Mouse (Mus musculus) kidney, embryonic 14.5 days (tissue): ENCODE results near the gene H3f3b. TPM values are rescaled to one million over a fixed set of nuclear protein-coding genes. Genes with fewer than 3 reads are reported as not detected.

ENCODE experiments used
- ATAC-seq: fragments of 200-750 bp; cut with Nextera tagmentation; 2 replicates; pipeline ENCODE4 v1.8.0; 2017; ENCODE audit warnings: moderate number of reproducible peaks, mild to moderate bottlenecking, moderate TSS enrichment, moderate library complexity; ENCODE audit not compliant: low FRiP score, low TSS enrichment
- H3K27ac ChIP-seq: fragments of 300-500 bp; sonication (generic); 2 replicates; pipeline ENCODE4 v1.5.1; 2014; ENCODE audit warnings: low read depth, mild to moderate bottlenecking, low read length, moderate library complexity, mixed read lengths
- H3K27me3 ChIP-seq: fragments of 300-500 bp; sonication (generic); 2 replicates; pipeline ENCODE4 v1.6.1; 2014; ENCODE audit warnings: mild to moderate bottlenecking, low read length; ENCODE audit not compliant: control insufficient read depth, insufficient read depth
- H3K36me3 ChIP-seq: fragments of 300-500 bp; sonication (generic); 2 replicates; pipeline ENCODE4 v1.6.1; 2014; ENCODE audit warnings: low read length, mixed read lengths; ENCODE audit not compliant: control insufficient read depth, insufficient read depth
- H3K4me1 ChIP-seq: fragments of 300-500 bp; sonication (generic); 2 replicates; pipeline ENCODE4 v1.6.1; 2014; ENCODE audit warnings: low read length, mixed read lengths; ENCODE audit not compliant: control insufficient read depth, insufficient read depth
- H3K4me2 ChIP-seq: fragments of 300-500 bp; sonication (generic); replicated peaks from 2 replicates; pipeline ENCODE4 v1.6.1; 2014; ENCODE audit warnings: low read depth, mild to moderate bottlenecking, low read length
- H3K4me3 ChIP-seq: fragments of 300-500 bp; sonication (generic); 2 replicates; pipeline ENCODE4 v1.5.1; 2014; ENCODE audit warnings: mild to moderate bottlenecking, low read length
- H3K9ac ChIP-seq: fragments of 300-500 bp; sonication (generic); 2 replicates; pipeline ENCODE4 v1.6.1; 2014; ENCODE audit warnings: low read depth, mild to moderate bottlenecking, low read length, moderate library complexity
- H3K9me3 ChIP-seq: fragments of 300-500 bp; sonication (generic); 2 replicates; pipeline ENCODE4 v1.6.1; 2016; ENCODE audit warnings: low read length; ENCODE audit not compliant: control insufficient read depth
- WGBS: fragments of 180-500 bp; shearing (Covaris S2); extraction: QIAGEN DNeasy Blood & Tissue Kit; methylation state at CpG from one replicate; pipeline ENCODE4 v1.1.7; 2014; 5-methylcytosine and 5-hydroxymethylcytosine counted together
- polyA plus RNA-seq: library from polyadenylated mRNA; unstranded; fragments of >200 nt; fragmentation: Nextera tagmentation; extraction: Ambion mirVana; gene quantifications from 2 replicates; pipeline ENCODE4 v1.2.1, GENCODE M21; 2014

The H3f3b gene
- polyA plus RNA-seq, 1 experiment from 2014 or later: 1,881 TPM

- WGBS: 74% methylated on average over 13 of the region's 13 CpGs
- Histone ChIP-seq H3K4me2 (no peak overlapping the region), H3K9ac (no peak overlapping the region), H3K4me1 (no peaks in the 10 kb centered on the region), H3K36me3 (peaks cover 35% of the 10 kb centered on the region), H3K27me3 (no peaks in the 10 kb centered on the region), H3K27ac (no peak overlapping the region), H3K9me3 (no peaks in the 10 kb centered on the region), H3K4me3 (no peak overlapping the region)
- no peak for ATAC-seq
Measured at GRCm38 (mm10) chr11:116063562-116063961, 35.8 kb upstream of the H3f3b start.

GRCm38 (mm10) chr11:116062521-116062920 is 34.8 kb upstream of the H3f3b start:
- Histone ChIP-seq H3K4me1 (no peaks in the 10 kb centered on the region), H3K27ac (no peak overlapping the region), H3K4me2 (no peak overlapping the region), H3K4me3 (no peak overlapping the region), H3K9me3 (no peaks in the 10 kb centered on the region), H3K36me3 (peaks cover 46% of the 10 kb centered on the region), H3K27me3 (no peaks in the 10 kb centered on the region), H3K9ac (no peak overlapping the region)
- no peak for ATAC-seq
- 76% methylated on average over 8 of the region's 8 CpGs for WGBS

- H3K36me3 ChIP-seq: peaks cover 53% of the 10 kb centered on the region
- 87% methylated on average over 13 of the region's 13 CpGs for WGBS
Measured at GRCm38 (mm10) chr11:116061641-116062415, 34.1 kb upstream of the H3f3b start.

GRCm38 (mm10) chr11:116060596-116060995 is 32.8 kb upstream of the H3f3b start:
- Histone ChIP-seq H3K36me3 (peaks cover 65% of the 10 kb centered on the region), H3K4me3 (no peak overlapping the region), H3K4me1 (no peaks in the 10 kb centered on the region), H3K9ac (no peak overlapping the region), H3K9me3 (no peaks in the 10 kb centered on the region), H3K4me2 (no peak overlapping the region), H3K27me3 (no peaks in the 10 kb centered on the region), H3K27ac (no peak overlapping the region)
- 86% methylated on average over 9 of the region's 9 CpGs for WGBS
- no peak for ATAC-seq

More at GRCm38 (mm10) chr11:116061641-116062415, 34.1 kb upstream of the H3f3b start:
- Histone ChIP-seq H3K27ac (no peak overlapping the region), H3K4me1 (no peaks in the 10 kb centered on the region), H3K27me3 (no peaks in the 10 kb centered on the region), H3K9ac (no peak overlapping the region), H3K4me3 (no peak overlapping the region), H3K4me2 (no peak overlapping the region), H3K9me3 (no peaks in the 10 kb centered on the region)
- ATAC-seq: no peak

- H3K36me3 ChIP-seq: peaks cover 74% of the 10 kb centered on the region
- no peak overlapping the region for H3K4me3 ChIP-seq
- no peak overlapping the region for H3K27ac ChIP-seq
- H3K9me3 ChIP-seq: no peaks in the 10 kb centered on the region
- no peak for ATAC-seq
- no peaks in the 10 kb centered on the region for H3K27me3 ChIP-seq
- 94% methylated on average over 11 of the region's 11 CpGs for WGBS
- H3K4me2 ChIP-seq: no peak overlapping the region
- H3K9ac ChIP-seq: no peak overlapping the region
- no peaks in the 10 kb centered on the region for H3K4me1 ChIP-seq
Measured at GRCm38 (mm10) chr11:116059691-116060025, 31.9 kb upstream of the H3f3b start.

- no peak overlapping the region for H3K9ac ChIP-seq
- WGBS: 90% methylated on average over 17 of the region's 17 CpGs
- H3K36me3 ChIP-seq: peaks cover 80% of the 10 kb centered on the region
- no peak overlapping the region for H3K27ac ChIP-seq
- no peaks in the 10 kb centered on the region for H3K4me1 ChIP-seq
- H3K4me3 ChIP-seq: no peak overlapping the region
- no peaks in the 10 kb centered on the region for H3K9me3 ChIP-seq
- H3K27me3 ChIP-seq: no peaks in the 10 kb centered on the region
- H3K4me2 ChIP-seq: no peak overlapping the region
- ATAC-seq: no peak
Measured at GRCm38 (mm10) chr11:116058868-116059690, 31.3 kb upstream of the H3f3b start.

GRCm38 (mm10) chr11:116058022-116058614 is 30.4 kb upstream of the H3f3b start:
- Histone ChIP-seq H3K27me3 (no peaks in the 10 kb centered on the region), H3K9ac (no peak overlapping the region), H3K36me3 (peaks cover 90% of the 10 kb centered on the region), H3K4me2 (no peak overlapping the region), H3K4me3 (no peak overlapping the region), H3K27ac (no peak overlapping the region), H3K9me3 (no peaks in the 10 kb centered on the region), H3K4me1 (no peaks in the 10 kb centered on the region)
- no peak for ATAC-seq
- WGBS: 76% methylated on average over 12 of the region's 12 CpGs

- no peak for ATAC-seq
- Histone ChIP-seq H3K4me1 (no peaks in the 10 kb centered on the region), H3K27me3 (no peaks in the 10 kb centered on the region), H3K27ac (no peak overlapping the region), H3K9me3 (no peaks in the 10 kb centered on the region), H3K9ac (no peak overlapping the region), H3K4me2 (no peak overlapping the region), H3K36me3 (peaks cover 97% of the 10 kb centered on the region), H3K4me3 (no peak overlapping the region)
- 88% methylated on average over 4 of the region's 4 CpGs for WGBS
Measured at GRCm38 (mm10) chr11:116057237-116057881, 29.6 kb upstream of the H3f3b start.
